Mouse (Mus musculus) forelimb bud, embryonic 11.5 days (tissue): ENCODE measurements around the gene Map4k5.

Experiments used
- DNase-seq: peaks from one replicate; pipeline ENCODE4 v3.0.0-alpha.2; 2012; ENCODE audit warnings: low read depth, low spot score

Map4k5 gene

DNA sequence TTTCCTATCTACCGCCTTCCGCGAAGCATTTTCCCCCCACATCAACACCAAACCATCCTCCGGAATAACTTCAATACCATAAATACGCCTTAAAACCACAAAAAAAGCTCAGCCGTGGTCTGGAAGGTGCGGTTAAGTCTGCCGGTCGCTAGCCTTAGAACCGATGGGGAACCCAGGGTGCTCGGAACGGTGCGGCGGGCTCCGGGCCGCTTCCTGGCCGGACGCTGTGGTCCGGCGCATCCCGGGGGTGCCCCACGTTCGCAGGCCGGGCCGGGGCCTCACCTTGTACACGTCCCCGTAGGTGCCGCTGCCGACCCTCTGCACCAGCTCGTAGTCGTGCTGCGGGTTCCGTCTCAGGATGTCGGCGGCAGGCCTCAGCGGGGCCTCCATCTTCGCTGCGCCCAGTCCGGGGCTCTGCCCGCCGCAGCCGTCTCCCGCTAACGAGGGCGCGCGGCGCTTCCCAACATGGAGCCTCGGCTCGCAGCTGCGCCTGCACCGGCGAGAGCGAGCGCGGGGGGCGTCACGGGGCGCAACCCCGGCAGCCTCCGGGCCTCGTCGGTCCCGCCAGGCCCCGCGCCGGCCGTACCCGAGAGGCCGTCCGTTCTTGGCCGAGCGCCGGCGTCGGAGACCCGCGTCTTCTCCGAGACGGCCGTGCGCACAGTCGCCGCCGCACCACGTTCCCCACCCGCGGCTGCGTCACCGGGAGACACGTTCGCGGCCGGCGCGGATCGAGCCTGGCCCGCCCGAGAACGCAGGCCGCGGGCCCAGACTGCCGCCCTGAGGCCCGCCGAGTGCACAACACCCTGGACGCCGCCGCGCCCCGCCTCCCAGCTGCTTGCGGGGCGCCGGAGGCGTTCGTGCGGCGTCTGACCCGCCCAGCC, at the start of gene Map4k5, which contains the start of gene Atl1:
Map4k5 (minus strand) TSS at position 830 of the 881 bp plus-strand sequence.
Atl1 (plus strand) TSS at position 244 of the 881 bp plus-strand sequence.
- peak; percentile 87 for DNase-seq

DNA sequence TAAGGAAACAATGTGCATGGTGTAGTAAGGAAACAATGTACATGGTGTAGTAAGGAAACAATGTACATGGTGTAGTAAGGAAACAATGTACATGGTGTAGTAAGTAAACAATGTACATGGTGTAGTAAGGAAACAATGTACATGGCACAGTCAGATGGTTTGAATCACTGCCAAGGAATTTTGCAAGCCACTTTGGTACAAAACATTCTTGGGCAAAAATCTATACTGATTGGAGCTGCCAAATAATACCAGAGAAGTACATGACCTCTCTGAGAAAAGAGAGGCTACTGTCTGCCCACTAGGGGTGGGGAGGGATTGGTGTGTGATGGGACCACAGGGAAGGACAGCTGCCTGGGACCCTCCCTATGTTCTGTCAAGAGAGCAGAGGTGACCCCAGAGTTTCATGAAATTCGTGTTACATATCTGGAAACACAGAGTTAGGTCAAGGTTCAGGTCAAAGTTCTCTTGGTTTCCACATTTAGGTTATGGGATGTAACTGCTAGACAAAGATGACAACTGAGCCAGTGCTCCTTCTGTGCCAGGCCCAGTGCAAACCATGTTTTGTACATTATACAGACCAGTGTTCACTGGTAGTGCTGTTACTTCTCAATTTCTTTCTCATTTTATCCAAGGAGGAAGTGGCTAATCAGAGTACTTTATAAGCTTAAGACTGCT, 48.8 kb upstream of the Map4k5 start:
- DNase-seq: no peak

DNA sequence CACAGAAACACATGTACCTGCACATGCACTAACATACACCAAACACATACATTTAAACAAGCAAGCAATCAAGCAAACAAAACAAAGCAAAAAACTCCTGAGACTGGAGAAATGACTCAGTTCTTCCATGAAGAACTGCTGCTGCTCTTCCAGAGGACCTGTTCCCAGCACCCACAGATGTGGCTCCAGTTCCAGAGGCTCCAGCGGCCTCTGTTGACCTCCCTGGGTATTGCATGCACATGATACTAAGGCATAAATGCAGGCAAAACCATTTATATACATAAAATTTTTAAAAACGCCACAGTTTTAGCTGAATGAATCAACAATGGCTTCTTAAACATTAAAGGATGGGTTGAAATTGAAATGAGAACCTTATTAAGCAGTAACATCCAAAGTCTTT, 46.3 kb upstream of the Map4k5 start:
- DNase-seq: no peak

GRCm38 (mm10) chr12:69937731-69938130, 44.7 kb upstream of the Map4k5 start:
- no peak for DNase-seq

- DNase-seq: no peak
Observed at GRCm38 (mm10) chr12:69926716-69927115, 33.7 kb upstream of the Map4k5 start.

- DNase-seq: peak; percentile 59
Observed at GRCm38 (mm10) chr12:69924012-69924411, 31.0 kb upstream of the Map4k5 start.

DNA sequence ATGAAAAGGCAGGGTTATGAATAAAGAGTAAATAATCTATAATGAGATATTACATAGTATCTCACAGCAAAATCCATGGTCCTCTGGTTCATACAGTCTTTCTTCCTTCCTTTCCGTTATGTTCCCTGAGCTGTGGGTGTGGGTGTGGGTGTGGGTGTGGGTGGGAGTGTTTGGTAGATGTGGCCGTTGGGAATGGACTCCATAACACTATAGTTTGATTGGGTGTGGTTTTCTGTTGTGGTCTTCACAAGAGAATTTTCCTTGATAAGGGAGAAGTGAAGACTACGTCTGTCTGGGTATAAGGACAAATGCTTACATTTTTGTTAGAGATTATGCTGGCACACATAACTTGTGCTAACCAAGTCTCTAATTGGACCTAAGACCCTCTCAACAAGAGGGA, 30.6 kb upstream of the Map4k5 start:
- no peak for DNase-seq

DNA sequence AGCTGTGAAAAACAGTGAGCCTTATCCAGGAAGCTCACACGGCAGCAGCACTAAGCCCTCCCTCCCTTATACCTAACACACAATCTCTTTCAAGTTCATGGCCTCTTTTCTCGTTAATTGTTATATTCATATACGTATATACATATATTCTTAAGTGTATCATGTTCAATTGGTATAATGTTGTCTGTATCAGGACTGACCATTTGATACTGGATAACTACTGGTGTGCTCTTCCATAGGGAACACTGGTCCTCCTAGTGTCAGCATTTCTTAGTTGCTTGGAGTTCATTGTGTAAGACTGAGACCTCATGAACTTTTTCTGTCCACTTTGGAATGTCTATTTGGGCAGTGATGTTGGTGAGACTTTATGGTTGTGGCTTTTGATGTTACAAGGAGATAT, 30.1 kb upstream of the Map4k5 start:
- DNase-seq: no peak

GRCm38 (mm10) chr12:69922099-69922498, 29.1 kb upstream of the Map4k5 start:
- DNase-seq: no peak

DNA sequence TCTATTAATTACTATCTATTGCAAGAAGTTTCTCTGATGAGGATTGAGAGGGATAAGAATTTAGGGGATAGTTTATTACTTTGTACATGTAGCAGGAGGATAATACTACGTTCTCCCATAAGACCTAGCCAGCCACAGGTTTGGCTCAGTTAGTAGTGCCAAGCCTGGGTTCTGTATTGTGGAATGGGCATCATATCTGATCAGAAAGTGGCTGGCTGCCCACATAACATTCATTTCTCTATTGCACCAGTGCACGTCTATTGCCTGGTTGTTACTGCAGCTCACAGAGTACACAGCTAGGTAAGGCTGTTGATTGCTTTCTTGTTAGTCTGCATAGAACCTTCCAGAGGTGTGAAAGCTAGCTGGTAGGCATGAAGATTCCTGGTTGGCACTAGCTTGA, 24.9 kb upstream of the Map4k5 start:
- no peak for DNase-seq

GRCm38 (mm10) chr12:69912737-69913136, 19.7 kb upstream of the Map4k5 start:
- DNase-seq: no peak

GRCm38 (mm10) chr12:69911906-69912305, 18.9 kb upstream of the Map4k5 start:
- no peak for DNase-seq

- DNase-seq: no peak
Observed at GRCm38 (mm10) chr12:69908511-69908900, 15.5 kb upstream of the Map4k5 start.

DNA sequence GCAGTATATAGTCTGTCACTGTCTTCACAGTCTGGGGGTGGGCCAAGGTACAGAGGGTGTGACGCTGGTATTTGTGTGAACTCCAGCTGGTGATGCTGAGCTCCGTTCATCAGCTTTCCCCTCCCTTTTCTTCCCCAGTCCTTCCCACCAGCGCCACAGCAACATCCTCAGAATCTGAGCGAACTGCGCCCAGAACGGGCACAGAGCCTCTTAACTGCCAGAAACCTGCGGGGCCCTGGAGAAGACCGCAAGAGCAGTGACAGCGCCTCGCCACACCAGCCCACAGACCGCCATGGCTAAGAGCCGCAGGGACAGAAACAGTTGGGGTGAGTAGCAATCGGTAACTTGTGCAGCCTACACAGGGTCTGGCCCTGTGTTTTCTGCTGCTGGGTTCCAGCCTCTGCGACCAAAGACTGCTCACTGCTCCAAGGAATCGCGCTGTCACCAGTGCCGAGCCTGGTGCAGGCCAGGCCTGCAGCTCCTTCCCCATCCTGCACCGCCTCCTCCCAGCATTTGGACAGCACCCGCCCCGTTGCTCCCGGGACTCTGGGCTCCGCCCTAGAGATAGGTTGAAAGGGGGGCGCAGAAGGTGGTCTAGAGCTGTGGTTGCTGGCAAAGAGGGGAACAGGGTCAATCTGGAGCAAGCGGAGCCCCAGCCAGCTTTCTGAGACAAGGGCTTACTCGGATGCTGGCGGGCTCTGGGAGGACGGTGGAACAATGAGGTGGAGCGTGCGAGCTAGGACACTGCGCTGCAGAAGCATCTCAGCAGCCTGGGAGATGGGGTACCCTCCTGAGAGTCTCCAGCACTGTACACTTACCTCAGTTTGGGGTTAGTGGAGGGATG, 14.9 kb upstream of the Map4k5 start:
- peak; percentile 62 for DNase-seq

- no peak for DNase-seq
Observed at GRCm38 (mm10) chr12:69904991-69905390, 12.0 kb upstream of the Map4k5 start.

DNA sequence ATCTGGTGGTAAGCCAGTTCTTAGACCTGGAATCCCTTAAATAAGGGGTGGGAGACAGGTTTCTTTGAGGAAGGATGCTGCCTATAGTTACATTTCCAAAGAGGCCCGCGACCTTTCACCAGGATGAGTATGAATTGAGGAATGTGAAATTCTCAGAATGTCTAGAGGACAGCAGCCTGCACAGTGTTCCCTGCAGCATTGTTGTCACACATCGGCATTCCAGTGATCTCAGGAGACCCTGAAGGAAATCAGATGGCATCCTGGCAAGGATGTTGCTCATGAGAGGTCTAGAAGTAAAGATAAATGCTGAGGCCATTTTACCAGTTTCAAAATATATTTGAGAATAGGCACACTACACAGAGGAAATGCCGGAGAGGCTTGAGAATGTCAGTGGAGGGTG, 5.1 kb upstream of the Map4k5 start:
- DNase-seq: no peak

- DNase-seq: no peak
Observed at GRCm38 (mm10) chr12:69895046-69895445, 2.0 kb upstream of the Map4k5 start.

DNA sequence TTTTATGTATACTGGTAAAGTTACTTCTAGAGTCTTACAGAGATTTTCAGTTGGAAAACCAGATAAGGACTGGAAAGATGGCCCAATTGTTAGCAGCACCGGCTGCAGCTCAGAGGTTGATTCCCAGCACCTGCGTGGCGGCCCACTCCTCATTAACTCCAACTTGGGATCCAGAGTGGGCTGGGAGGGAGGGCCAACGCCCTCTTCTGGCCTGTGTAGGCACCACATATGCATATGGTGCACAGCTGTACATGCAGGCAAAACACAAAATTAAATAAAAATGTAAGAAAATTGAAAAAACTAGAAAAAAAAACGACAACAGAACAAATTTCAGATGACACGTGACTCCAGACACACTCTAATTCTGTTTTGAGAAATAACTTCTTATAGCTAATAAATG, 927 bp upstream of the Map4k5 start:
- DNase-seq: no peak

DNA sequence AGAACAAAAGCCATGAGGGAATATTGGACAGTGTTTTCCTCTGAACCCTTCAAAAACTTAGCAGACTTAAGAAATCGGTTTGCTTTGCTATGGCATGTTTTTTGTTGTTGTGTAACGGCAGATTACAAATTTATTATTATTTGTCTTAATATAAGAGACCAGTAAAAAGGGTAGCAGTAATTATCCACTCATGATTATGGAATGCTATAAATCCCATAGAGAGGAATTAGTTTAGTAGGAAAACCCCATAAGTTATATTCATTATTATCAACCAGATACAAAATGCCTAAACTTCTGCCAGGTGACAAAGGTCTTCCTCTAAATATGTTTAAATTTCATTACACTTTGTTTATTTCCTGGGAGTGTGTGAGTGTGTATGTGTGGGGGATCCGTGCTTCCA, 1.3 kb downstream of the Map4k5 start:
- DNase-seq: no peak

DNA sequence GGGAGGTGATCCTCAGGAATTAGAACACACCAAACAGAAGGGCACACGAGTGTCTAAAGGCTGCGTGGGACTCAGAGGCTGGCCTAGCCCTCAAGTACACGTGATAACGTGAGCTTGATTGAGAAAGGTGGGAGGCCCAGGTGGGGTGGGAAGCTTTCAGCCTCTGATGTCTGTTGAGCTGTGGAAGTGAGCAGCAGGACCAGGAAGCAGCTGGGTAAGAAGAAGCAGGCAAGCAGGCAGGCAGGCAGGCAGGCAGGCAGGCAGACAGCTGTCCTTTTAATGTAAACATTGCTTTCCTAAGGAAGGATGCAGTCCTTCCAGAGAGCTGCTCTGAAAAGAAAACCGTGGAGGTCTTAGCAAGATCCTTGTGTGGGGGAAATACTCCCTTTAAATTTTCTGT, 2.5 kb downstream of the Map4k5 start:
- no peak for DNase-seq

DNA sequence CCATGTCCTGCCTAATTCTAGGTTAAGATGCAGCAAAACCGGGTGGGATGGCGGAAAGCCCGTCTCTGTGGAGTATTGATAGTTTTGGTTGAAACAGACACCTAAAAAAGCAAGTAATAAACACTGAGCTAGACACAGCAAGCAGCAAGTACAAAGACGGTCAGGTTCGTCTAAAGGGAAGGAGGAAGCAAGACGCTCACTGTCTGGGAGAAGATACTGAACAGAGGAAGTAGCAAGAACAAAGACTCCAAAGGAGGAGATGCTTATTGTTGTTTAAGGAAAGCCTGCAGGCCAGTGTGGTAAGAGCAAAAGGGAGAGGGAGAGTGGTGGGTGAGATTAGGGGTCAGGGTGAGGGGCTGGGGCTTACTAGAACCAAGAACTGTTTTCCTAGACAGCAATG, 2.9 kb downstream of the Map4k5 start:
- DNase-seq: no peak

DNA sequence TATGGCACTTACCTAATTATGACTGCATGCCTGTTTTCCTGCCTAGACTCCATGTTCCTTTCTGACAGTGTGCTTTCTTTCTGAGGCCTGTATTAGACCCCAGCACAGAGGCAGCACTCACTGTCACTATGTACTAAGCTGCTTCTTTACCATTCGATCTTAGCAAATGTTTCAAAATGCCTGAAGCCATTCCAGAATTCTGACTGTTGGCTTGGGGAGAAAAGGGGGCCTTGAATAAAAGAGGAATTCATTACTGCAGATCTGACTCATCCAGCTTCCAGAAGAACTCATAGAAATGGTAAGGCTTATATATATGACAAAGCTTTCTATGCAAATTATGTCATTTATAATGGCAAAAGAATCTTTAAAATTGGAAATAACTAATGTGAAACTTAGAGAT, 4.7 kb downstream of the Map4k5 start:
- DNase-seq: no peak
